Mouse (Mus musculus) right cerebral cortex, postnatal 10 days (tissue): ENCODE measurements around the gene Ppil6.

Experiments used
- DNase-seq, 2 experiments: peaks; one replicate each; pipeline ENCODE4 v3.0.0; 2021; ENCODE audit warnings: low spot score in 2 of 2

Ppil6 gene

DNA sequence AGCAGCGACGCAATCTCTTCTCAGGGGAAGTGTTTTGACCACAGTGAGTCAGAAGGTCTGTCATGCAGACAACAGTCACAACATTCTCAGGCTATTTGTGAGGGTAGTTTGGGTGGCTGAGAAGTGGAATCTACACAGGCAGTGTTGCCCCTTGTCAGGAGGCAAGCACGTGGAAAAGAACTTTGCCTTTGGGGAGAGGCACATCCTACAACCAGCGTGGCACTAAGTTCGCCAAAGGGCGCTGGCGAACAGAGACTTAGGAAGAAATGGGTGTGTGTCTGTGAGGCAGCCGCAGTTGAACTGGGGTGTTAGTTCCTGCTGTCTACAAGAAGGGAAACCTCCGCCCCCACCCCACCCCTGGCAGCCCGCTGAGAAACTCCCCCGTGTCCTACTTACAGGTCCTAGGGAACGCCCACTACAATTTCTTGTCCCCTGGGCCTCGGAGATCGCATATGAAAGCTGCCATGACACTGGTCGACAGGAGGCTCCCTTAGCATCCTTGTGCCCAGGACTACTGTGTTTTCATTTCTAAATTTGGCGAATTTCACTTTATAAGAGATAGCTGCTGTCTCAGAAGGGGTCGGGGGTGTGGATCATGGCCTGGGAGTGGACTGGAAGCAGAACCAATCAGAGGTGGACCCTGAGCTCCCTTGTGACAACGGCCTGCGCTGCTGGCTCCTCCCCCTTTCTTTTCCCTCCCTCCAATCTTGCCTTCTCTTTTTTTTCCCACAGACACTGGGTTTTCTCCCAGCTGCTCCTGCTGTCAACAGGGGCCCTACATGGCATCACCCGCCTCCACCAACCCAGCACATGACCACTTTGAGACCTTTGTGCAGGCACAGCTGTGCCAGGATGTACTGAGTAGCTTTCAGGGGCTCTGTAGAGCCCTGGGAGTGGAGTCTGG lies 12.7 kb upstream of the Ppil6 start:
- peak; percentile 76 to 85 for DNase-seq

DNA sequence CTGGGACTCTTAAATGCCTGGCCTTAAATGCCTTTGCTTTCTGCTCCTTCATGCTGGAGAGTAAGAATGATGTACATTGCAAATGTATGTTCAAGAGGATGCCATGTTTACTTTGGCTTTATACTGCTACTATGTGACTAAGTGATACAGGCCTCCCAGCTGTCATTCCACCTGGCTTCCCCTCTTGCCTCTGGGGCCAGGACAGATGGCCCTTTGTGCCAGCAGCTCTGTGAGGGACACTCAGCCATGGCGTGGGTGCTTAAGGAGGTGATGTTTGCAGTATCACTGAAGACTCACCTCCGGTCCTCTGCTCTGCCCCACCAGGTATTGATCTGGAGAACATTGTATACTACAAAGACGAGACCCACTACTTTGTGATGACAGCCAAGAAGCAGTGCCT lies 10.3 kb upstream of the Ppil6 start:
- no peak for DNase-seq

DNA sequence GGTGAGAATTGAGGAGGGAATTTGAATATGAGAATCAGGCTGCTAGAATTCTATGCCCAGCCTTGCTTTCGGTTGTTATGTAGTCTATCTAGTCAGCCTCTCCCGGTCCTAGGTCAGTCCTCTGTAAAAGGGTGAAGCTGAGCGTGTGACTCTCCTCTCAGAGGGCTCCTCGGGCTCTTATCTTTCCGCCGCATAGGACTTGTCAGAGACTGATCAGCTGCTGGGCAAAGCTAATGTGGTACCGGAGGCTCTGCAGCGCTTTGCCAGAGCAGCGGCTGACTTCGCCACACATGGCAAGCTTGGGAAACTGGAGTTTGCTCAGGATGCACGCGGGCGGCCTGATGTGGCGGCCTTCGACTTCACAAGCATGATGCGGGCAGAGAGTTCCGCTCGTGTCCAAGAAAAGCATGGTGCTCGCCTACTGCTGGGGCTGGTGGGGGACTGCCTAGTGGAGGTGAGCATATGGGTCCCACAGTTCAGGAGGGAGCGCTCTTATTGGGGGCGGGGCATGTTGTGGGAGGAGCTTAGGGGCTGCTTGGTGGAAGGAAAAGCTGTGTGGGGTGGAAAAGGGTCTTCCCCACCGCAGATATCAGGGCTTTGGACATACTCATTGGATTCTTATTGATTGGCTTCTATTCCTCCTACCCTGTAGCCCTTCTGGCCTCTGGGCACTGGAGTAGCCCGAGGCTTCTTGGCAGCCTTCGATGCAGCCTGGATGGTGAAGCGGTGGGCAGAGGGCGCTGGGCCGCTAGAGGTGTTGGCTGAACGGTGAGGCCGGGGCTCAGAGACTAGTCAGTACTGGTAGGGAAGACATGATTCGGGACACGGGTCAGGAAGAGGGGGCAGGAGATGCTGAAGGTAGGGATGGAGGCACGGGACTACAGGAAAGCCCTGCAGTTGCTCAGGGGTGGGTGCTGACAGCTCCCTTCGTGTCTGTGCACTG lies 9.0 kb upstream of the Ppil6 start:
- no peak for DNase-seq

DNA sequence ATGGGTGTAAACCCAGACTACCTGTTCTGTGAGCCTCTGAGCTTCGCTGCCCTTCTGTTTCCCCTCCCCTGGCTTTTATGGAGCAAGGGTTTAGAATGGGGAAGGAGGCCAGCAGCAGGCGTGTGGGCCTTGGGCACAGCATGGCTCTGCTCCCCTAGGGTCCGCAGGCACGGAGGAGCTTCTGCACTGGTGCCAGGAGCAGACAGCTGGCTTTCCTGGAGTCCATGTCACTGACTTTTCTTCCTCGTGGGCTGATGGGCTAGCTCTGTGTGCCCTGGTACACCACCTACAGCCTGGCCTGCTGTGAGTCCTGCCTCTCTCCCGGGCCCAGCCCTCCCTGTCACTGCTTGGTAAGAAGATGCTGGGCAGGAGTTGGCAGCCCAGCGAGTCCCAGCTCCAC lies 7.8 kb upstream of the Ppil6 start:
- no peak for DNase-seq

DNA sequence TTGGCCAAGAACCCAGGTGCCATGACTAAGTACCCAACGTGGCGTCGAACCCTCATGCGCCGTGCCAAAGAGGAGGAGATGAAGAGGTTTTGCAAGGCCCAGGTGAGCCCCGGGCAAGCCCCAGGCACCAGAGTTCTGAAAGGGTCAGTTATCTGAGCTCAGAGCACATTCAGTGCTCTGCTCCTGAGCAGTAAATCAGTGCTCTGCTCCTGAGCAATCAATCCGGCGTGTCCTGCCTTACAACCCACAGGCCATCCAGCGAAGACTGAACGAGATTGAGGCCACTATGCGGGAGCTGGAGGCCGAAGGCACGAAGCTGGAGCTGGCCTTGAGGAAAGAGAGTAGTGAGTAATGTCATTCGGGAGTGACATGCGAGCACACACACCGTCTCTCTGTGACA lies 4.5 kb upstream of the Ppil6 start:
- DNase-seq: no peak

DNA sequence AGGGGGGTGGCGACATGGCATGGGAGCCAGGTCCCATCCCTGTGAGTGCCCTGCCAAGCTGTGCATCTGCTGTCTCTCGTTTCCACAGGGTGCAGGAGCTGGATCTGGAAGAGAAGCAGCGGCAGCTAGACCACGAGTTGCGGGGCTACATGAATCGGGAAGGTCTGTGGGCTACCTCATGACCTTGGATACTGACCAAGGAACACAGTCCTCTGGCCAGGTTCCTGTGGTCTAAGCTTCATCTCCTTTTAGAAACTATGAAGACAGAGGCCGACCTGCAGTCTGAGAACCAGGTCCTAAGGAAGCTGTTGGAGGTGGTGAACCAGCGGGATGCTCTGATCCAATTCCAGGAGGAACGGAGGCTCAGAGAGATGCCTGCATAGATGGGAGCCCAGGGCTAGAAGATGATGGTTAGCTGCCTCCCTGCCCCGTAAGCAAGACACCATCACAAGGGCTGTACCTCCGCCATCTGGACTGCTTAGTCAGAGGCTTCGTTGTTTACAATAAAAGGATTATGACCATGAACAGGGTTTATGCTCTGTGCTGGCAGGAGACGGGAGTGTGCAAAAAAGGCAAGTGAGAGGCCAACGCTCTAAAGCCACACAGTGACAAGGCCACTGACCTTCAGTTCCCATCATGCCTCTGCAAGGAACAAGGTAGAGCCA lies 3.6 kb upstream of the Ppil6 start:
- no peak for DNase-seq

DNA sequence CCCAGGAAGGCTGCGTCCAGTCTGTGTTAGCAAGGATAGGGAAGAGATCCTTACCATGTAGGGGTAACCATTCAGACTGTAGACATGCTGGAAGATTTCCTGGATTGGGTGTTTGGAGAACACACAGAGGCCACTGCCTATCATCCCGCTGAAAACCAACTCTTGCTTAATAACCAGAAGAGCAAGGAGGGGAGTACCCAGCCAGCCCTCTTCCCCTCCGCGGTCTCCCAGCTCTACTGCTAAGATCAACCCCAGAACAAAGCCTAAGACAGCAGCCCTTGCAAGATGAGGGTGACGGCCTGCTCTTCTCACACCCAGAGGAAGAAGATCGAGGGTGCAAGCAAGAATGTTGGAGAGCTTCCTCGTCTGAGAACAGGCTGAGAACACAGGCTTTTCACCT lies 1.4 kb upstream of the Ppil6 start:
- no peak for DNase-seq

DNA sequence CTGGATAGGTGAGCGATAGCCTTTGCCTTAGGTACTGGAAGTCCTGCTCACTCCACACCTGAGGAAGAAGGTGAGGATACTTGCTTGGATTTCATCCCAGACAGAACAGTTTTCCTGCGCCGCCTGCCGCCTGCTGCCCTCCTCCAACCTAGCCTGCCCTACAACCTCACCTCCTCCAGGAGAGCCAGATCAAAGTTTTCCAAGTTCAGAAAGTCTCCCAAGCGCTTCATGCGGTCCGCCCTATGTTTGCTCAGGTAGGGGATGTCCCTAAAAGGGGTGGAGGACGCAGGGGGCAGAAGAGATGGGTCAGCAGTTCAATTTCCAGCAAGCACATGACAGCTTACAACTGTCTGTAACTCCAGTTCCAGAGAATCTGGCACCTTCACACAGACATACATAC lies 945 bp upstream of the Ppil6 start:
- no peak for DNase-seq

DNA sequence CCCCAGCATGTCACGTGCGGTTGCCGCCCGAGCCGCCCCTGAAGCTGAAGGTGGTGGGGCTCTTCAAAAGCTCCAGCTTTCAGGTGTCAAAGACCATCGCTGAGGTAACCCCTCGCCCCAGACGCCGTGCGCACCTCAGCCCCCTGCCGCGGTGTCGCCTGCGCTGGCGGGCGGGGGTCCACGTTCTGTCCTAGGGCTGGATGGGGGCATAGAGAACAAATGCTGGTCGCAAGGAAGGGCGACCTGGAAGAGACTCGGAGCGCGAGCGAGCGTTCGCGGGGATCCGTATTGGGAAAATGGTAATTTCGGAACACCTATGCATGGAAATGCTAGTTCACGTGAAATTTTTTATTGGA lies 257 bp downstream of the Ppil6 start:
- no peak for DNase-seq

DNA sequence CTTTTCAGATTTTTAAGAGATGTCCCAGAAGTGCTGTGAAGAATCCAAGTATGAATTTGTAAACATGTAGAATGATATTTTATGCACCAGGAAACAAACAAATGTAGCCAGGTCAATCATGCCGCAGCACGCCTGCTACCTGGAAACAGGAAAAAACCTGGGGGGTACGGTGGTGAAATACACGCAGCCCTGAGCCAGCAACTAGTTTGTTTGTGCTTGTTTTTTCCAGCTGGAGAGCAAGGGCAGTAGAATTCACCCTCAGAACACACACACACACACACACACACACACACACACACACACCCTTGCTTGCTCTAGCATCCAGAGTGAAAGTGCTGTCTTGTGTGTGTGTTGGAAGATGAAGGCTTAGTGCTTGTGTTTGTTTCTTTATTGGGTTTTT lies 872 bp downstream of the Ppil6 start:
- DNase-seq: no peak

DNA sequence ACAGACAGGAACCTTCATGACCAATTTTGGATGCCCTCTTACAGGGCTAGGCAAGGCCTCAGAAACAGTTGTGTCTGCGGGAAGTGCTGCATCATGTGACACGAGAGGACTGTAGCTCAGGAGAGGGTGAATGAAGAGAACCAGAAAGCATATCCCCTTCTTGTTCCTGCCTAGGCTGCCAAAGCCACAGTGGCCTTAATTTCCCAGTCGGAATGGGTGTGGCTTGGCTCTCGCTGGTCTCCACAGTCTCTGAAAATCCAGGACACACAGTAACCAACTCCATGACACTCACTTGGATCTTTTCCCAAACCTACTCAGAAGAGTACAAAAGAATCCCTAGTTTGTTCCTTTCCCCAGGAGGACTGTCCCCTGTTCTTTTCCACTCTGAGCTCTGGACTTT lies 10.7 kb downstream of the Ppil6 start:
- peak; percentile 70 to 77 for DNase-seq

DNA sequence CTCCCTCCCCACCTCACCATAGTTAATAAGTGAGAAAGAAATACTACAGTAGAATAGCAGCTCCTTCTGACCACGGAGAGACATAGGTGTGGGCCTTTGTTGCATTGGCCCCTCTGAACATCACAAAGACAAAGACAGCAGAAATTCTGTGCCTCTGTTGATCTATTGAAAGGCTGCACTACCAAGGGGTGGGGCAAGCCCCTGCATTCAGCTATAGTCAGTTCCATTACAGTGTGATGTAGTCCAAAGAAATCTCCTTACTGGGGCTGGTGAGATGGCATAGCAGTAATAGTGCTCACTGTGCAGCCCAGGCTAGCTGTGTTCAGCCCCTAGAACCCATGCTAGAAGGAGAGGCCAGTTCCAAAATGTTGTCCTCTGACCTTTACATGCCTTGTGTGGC lies 14.8 kb downstream of the Ppil6 start:
- DNase-seq: no peak

DNA sequence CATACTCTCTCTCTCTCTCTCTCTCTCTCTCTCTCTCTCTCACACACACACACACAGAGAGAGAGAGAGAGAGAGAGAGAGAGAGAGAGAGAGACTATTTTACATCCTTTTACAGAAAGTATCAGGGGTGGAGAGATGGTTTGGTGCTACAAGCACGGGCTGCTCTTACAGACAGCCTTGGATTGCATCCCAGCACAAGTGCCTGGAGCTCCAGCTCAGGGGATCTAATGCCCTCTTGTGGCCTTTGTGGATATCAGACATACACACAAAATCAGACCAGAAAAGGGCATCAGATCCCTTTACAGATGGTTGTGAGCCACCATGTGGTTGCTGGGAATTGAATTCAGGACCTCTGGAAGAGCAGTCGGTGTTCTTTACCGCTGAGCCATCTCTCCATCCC lies 15.2 kb downstream of the Ppil6 start:
- peak; percentile 82 to 88 for DNase-seq

DNA sequence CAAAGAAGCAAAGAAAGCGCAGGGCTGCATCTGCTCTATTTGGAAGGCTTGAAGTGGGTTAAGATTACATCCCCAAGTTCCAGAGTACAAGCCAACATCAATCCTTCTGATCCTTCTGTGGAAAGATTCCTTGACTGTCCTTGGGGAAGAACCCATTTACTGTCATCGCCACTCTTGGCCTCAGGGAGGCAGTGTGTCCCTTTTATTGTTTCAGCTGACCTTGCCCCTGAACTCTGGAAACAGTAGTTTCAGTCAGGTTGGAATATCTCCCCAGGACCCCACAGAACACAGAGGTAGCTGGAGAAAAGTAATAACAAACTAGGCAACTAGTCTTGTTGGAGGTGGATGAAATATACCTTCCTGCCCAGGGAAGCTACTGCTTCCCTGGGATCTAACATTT lies 18.9 kb downstream of the Ppil6 start:
- peak in 1 of 2 experiments; percentile 18 for DNase-seq

DNA sequence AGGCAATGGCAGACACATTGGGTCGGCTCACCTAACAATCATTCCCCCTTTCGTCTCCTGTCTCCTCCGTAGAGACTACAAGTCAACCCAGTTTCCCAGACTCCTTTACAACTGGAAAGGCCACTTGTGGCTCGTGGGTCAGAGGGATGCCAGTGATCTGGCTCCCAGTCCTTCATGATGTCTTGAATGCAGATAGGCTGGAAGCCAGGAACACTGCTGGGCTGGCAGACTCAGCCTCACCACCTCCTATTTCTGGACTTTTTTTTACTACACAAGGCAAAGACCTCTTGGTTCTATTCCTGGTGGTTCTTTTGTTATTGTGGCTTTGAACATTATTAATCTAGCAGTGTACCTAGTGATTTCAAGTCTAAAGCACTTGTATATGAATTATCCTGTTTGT lies 24.1 kb downstream of the Ppil6 start:
- peak in 1 of 2 experiments; percentile 10 for DNase-seq

DNA sequence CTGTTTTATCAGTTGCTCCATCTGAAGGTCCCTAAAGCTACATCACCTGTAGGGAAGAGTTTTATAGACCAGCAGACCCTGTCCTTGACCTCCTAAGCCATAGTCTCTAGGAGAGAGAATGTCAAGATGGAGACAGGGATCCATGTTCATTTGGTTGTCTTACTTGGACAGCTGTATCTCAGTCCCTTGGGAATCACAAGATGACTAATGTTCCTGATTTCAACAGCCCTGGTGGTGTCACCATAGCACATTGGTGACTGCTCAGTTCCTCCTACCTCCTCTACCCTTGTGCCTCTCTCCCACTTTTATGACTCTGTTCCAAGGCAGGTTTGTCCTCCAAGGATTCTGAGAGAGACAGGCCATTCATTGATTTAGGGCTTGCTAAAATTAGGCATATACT lies 24.7 kb downstream of the Ppil6 start:
- DNase-seq: no peak

DNA sequence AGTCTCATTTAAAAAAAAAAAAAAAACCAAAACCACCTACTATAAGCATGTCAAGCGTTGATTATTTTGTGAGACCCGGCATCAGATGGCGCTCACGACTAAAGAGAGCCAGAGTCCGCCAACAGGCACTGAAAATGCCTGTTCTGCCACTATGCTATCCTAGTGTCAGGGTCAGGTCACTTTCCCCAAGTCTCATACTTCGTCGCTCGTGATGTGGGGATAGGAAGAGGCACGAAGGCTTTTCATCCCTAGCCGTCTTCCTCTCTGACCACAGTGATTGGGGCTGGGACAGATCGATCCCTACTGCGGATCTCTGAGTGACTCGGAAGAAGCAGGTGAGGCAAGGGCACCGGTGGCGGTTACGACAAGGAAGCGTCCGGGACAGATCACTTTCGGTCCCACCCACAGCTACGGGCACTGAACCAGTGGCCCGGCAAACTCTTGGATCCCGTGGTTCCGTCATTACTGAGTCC lies 28.3 kb downstream of the Ppil6 start:
- peak; percentile 78 to 82 for DNase-seq

DNA sequence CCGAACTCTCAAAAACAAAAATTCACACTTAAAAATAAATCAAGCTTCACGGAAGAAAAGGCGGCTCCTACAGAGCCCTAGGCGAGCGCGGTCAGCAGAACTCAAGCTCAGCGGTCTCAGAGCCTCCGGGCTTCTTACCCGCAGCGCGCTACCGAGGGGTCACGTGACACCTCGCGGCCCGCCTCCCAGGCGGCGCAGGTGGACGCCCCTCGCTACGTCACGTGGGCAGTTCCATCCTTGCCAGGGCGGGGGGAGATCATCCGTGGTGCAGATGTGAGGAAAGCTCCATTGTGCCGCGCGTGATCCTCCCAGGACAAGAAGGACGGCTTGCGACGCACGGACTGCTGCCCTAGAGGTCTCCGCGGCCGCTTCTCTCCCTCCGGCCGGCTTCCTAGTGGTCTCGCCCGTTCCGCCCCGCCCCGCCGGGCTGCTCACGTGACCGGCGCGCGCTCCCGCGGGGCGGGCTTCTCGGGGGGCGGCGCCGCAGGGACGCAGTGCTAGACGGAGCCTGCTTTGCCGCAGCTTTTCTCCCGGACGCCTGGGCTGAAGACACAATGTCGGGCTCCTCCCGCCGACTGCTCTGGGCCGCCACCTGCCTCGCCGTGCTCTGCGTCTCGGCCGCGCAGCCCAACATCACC lies 28.9 kb downstream of the Ppil6 start, which contains the start of gene Cd164:
TSS of gene Cd164 (plus strand) at position 434 of the 638 bp plus-strand sequence.
- peak; percentile 93 to 94 for DNase-seq

DNA sequence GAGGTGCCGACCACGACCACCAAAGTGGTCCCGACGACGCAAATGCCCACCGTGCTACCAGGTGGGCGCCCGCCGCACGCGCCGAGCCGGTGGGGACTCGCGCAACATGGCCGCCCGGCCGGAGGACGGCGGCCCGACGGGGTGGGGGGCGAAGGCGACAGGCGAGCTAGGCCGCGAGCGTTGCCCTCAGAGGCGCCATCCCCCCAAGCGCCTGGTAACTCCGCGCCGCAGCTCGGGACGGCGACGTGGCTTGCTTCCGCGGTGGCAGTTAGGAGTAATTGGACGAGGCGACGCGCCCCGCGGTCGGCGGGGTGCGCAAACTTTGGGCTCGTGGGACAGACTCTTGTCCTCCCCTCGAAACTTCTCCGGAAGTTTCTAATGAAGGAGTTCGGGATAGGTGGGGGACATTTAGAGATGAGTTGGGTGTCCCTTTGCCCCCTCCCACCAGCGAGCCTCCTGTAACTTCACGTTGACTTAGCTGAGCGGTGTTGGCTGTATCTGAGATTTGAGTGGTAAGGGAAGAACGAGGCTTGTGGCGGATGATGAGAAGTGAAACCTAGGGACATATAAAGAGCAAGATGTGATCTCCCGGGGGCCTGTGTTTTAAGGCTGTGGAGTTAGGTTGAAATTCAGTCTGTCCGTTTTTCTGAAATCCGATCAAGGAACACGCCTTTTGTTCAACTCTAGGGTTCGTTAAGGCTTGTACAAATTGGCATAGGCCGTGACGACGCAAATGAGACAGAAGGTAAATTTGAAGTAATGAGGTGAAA lies 29.6 kb downstream of the Ppil6 start:
- DNase-seq: peak; percentile 58 to 62

DNA sequence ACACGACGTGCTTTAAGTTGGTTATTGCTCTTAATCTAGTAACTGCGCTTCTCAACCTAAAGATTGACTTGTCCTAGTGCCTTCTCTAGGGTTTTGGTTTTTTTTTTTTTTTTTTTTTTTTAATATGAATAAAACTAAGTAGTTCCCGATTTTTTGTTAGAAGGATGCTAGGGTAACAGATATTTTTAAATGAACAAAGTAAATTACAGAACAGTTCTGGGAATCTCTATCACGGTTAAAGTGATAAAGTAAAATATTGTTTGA lies 30.1 kb downstream of the Ppil6 start:
- no peak for DNase-seq

DNA sequence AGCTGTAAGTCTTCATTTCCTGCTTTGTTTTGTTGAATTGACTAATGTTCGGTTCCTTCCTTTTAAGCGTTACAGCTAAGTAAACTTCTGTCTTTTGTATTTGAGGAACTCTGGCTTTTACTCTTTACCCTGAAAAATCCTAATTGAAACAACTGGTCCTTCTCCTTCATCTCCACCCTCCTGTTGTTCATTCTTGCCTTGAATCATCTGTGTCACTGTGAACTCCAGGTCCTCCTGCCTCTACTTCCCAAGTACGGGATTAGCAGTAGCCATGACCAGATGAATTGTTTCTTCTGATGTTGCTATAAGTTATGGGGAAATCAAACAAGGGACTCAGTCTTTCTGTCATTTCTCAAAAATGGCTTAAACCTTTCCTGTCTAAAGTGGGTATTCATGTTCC lies 33.1 kb downstream of the Ppil6 start:
- no peak for DNase-seq
